Mouse (Mus musculus) CH12F3 (cell line): Measurements from ENCODE around the gene Gm6902.
"Not testable (repeated sequence)": the region's sequence is repeated elsewhere in the genome, so short reads cannot be mapped to it uniquely, and the experiment has no call there.

Experiments
- in situ Hi-C: fragments of 300-500 bp; cut with MboI; formaldehyde crosslinking; loops from 2 replicates; pipeline ENCODE4 v1.14.3; 2020; ENCODE audit warnings: low sequenced_read_pairs

Gene Gm6902

DNA sequence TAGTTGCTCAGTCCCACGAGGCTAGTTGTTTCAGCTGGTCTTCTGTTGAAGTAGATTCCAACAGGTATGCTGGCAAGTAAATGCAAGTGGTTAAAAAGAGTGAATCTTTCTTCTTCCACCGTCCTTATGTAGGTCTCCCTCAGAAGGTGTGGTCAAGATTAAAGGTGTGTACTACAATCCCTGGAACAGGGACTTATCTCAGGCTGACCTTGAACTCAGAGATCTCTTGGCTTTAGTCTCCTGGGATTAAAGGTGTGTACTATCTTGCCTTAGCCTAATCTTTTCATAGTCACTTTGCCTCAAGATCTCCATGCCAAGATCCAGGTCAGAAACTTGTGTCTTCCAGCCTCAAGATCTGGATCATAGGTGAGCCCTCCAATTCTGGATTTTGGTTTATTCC, at the start of gene Gm6902:
Gene Gm6902 (minus strand): TSS at position 101 of the 400 bp plus-strand sequence.
- in situ Hi-C loops, result not testable (repeated sequence)

DNA sequence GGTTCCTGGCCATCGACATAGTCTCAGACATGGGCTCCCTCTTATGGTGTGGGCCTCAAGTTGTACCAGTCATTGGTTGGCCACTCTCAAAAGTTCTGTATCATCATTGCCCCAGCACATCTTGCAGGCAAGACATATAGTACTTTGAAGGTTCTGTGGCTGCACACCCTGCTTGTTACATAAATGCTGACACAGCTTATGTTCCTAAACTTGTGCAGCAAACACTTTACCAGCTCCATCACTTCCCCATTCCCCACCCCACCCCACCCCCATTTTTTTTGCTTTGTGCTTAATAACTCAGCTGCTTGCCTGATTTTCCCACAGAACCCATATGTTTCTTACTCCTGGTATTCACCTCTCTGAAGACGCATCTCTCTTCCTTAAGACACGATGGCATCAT, 22.2 kb upstream of the Gm6902 start, which contains the start of gene Nlrp4e:
Gene Nlrp4e (plus strand): TSS at position 301 of the 400 bp plus-strand sequence.
- in situ Hi-C loops, result not testable (repeated sequence)

DNA sequence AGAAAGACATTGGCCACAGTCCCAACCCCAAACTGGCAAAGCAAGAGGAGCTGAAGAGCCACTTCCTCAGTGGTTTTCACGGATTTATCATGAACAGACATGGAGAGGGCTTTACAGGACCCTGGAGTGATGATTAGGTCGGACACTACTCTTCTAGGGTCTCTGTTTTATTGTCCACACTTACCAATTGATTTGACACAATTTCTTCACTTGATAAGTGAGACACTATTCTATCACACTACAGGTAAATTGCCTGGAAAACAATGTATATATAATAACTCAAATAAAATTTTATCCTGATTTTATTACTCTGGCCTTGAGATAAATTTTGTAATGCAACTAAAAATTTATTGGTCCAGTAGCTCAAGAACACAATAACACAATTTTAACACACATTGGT, 27.1 kb downstream of the Gm6902 start, which contains the start of gene Vmn1r166:
Gene Vmn1r166 (minus strand): TSS at position 101 of the 400 bp plus-strand sequence.
- in situ Hi-C loops, result not testable (repeated sequence)
